Mouse (Mus musculus): ENCODE data around the gene Tab3. TPM values are rescaled to one million over a fixed set of nuclear protein-coding genes. Genes with fewer than 3 reads are reported as not detected.

Gene Tab3
- polyA plus RNA-seq (2012; rRNA removed) = 4.3 and 4.8 TPM in 2 replicates

GRCm38 (mm10) chrX:85573532-85574181, at the start of gene Tab3:
Tab3 (plus strand) TSS chrX:85574022.

Other genes starting within 250 kb of the Tab3 start
- gene Gk, start 202.8 kb downstream of the Tab3 start, polyA plus RNA-seq (2012; rRNA removed) = 24.1 and 25.5 TPM in 2 replicates